Mouse (Mus musculus) ES-Bruce4 (cell line): Measurements from ENCODE around the gene Itgam.

Experiments
- CTCF ChIP-seq: IDR thresholded peaks from one replicate; pipeline ENCODE4 v1.8.1; 2011; ENCODE audit warnings: low read depth, low read length
- POLR2A ChIP-seq: IDR thresholded peaks from one replicate; pipeline ENCODE4 v1.8.1; 2011; ENCODE audit warnings: low read length; ENCODE audit not compliant: insufficient read depth

DNA sequence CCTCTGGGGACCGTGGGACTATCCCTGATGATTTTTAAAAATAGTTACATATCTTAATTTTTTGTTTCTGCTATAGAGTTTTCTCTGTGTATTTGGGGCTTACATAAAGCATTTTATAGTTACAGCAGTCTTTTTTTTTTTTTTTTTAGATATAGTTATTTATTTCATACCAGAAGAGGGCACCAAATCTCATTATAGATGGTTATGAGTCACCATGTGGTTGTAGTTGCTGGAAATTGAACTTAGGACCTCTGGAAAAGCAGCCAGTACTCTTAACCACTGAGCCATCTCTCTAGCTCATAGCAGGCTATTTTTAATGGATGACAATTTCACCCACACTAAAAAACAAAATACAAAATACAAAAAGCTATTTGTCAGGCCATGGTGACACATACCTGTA, 35.7 kb downstream of the Itgam start:
- TF ChIP-seq CTCF (no peak), POLR2A (no peak)
